Mouse (Mus musculus) monocyte, adult 5-6 weeks (primary cell): ENCODE data around the gene Pawr. TPM values are rescaled to one million over a fixed set of nuclear protein-coding genes. Genes with fewer than 3 reads are reported as not detected.

Source experiments
- ATAC-seq: fragments of 153-309, 156-312 bp; replicated peaks from 2 replicates; pipeline ENCODE4 v1.8.0; 2017; ENCODE audit warnings: mild to moderate bottlenecking; ENCODE audit not compliant: low TSS enrichment, insufficient number of reproducible peaks, severe bottlenecking, poor library complexity, low FRiP score
- total RNA-seq: library from RNA; stranded (forward); fragments of 200-1000, 200-491, 200-594 nt; gene quantifications from 3 replicates; pipeline ENCODE4 v1.2.3, GENCODE M21; 2017

The Pawr gene
- total RNA-seq, 1 experiment from 2014 or later: 0.29 TPM

- no peak for ATAC-seq
Observed at GRCm38 (mm10) chr10:108451516-108451915, 119.6 kb downstream of the Pawr start.

- ATAC-seq: no peak
Observed at GRCm38 (mm10) chr10:108452421-108452820, 120.5 kb downstream of the Pawr start.

GRCm38 (mm10) chr10:108453561-108453960 is 121.6 kb downstream of the Pawr start:
- ATAC-seq: no peak

GRCm38 (mm10) chr10:108454691-108455117 is 122.8 kb downstream of the Pawr start:
- ATAC-seq: no peak

- no peak for ATAC-seq
Observed at GRCm38 (mm10) chr10:108455204-108455603, 123.3 kb downstream of the Pawr start.

GRCm38 (mm10) chr10:108455883-108456282 is 124.0 kb downstream of the Pawr start:
- no peak for ATAC-seq

GRCm38 (mm10) chr10:108457054-108457453 is 125.1 kb downstream of the Pawr start:
- no peak for ATAC-seq

GRCm38 (mm10) chr10:108461862-108462261 is 129.9 kb downstream of the Pawr start:
- no peak for ATAC-seq

Other genes with a start within 250 kb of the Pawr start
- gene Ppp1r12a, start 169.9 kb upstream of the Pawr start, total RNA-seq: 397 to 532 TPM (median 436 TPM) in 3 replicates